Mouse (Mus musculus): Measurements from ENCODE around the gene Elavl3. TPM values are rescaled to one million over a fixed set of nuclear protein-coding genes. Genes with fewer than 3 reads are reported as not detected.

Gene Elavl3
- 165 and 169 TPM in 2 replicates for polyA plus RNA-seq (2012; rRNA removed)

DNA sequence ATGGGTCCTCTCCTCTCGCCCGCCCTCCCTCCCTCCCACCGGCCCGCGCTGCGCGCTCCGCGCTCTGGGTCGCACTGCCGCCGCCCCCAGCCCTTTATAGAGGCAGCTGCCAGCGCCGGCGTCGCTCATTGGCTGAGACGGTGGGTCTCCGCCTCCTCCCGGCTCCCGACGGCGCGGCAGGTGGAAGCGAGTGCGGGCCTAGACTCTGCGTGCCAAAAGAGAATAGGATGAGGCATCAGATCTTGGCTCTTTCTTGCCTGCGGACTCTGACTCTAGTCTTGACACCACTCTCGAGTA lies at the start of gene Elavl3:
TSS of gene Elavl3 (minus strand) at position 66 of the 297 bp plus-strand sequence.
- H3K4me3 ChIP-seq (replicated peaks; ENCODE audit: insufficient read depth, low read depth, low read length): peak within 1 kb of the TSS; percentile 85
- peak; percentile 92 to 94 for DNase-seq
- H3K4me1 ChIP-seq (ENCODE audit: control insufficient read depth, insufficient read depth, low read length): peaks cover 36% of the 10 kb centered on the region
- TF ChIP-seq CTCF (IDR thresholded peaks at IDR 0.05; ENCODE audit: borderline replicate concordance, insufficient read depth, low read depth, low read length) (no peak), POLR2A (IDR thresholded peaks at IDR 0.05; ENCODE audit: borderline replicate concordance, insufficient read depth, low read length) (peak; percentile 98)
- peak within 1 kb of the TSS; percentile 83 for H3K27ac ChIP-seq (ENCODE audit: insufficient read depth, low read length)
- WGBS: 2% methylated on average over 28 of the region's 28 CpGs
- H3K27me3 ChIP-seq (ENCODE audit: control insufficient read depth, insufficient read depth, low read length): no peaks in the 10 kb centered on the region

DNA sequence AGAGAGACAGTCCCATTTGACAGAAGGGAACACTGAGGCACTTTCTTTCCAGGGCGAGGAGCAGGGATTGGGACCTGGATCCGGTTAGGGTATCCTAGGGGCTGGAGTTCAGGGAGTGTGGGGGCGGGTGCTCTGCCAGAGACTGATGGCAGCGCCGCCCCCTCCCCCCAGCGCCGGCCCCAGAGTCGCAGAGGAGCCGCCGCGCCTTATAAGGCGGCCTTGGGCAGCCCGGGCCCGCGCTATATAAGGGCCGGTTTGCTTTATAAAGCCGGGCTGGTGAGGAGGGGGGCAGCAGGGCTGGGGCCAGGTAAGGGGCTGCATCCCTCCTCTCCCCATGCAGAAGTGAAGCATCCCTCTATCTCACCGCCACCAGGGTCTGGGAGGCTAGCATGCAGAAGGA lies 48.1 kb upstream of the Elavl3 start:
- Histone ChIP-seq H3K4me1 (ENCODE audit: control insufficient read depth, insufficient read depth, low read length) (peaks cover 3% of the 10 kb centered on the region; the same call in 1 of the 2 replicates), H3K27ac (ENCODE audit: insufficient read depth, low read length) (no peak overlapping the region), H3K4me3 (replicated peaks; ENCODE audit: insufficient read depth, low read depth, low read length) (no peak overlapping the region), H3K27me3 (ENCODE audit: control insufficient read depth, insufficient read depth, low read length) (no peaks in the 10 kb centered on the region; the same call in 1 of the 2 replicates)
- TF ChIP-seq CTCF (IDR thresholded peaks at IDR 0.05; ENCODE audit: borderline replicate concordance, insufficient read depth, low read depth, low read length) (no peak), POLR2A (IDR thresholded peaks at IDR 0.05; ENCODE audit: borderline replicate concordance, insufficient read depth, low read length) (no peak)
- 7% methylated on average over 18 of the region's 18 CpGs for WGBS
- DNase-seq: no peak

DNA sequence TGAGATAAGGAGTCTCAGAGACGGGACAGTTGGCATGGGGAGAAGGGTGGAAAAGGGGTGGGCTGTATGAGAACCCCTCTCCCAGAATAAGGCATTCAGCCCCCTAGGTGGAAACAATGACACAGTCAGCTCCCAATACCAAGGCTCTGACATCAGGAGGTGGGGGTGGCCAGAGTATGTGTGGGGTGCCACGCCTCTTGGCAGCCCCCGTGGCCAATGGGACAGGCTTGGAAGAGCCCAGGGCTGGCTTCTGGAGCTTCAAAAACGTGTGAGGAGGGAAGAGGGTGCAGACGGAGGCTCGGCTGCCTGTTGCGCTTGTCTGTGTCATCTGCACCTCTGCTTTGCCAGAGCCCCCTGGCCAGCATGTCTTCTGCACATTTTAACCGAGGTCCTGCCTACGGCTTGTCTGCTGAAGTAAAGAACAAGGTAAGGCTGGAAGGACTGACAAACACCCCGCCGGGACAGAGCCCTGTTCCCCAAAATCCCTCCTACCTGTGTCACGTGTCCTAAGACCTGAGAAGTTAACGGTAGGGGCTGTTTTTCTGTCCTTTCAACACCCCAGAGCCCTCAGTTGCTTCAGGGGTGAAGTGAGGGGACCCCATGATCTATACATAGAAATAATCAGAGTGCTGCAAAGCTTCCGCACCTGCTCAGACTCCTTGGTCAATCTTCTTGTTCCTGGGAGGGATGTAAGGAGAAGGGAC lies 47.3 kb upstream of the Elavl3 start, which contains the start of gene Cnn1:
TSS of gene Cnn1 (plus strand) at position 224 of the 704 bp plus-strand sequence.
- no peak for DNase-seq
- Histone ChIP-seq H3K27me3 (ENCODE audit: control insufficient read depth, insufficient read depth, low read length) (no peaks in the 10 kb centered on the region; the same call in 1 of the 2 replicates), H3K27ac (ENCODE audit: insufficient read depth, low read length) (no peak within 1 kb of the TSS), H3K4me3 (replicated peaks; ENCODE audit: insufficient read depth, low read depth, low read length) (no peak within 1 kb of the TSS), H3K4me1 (ENCODE audit: control insufficient read depth, insufficient read depth, low read length) (peaks cover 3% of the 10 kb centered on the region; the same call in 1 of the 2 replicates)
- TF ChIP-seq CTCF (IDR thresholded peaks at IDR 0.05; ENCODE audit: borderline replicate concordance, insufficient read depth, low read depth, low read length): no peak
- TF ChIP-seq POLR2A (IDR thresholded peaks at IDR 0.05; ENCODE audit: borderline replicate concordance, insufficient read depth, low read length): no peak
- 5% methylated on average over 14 of the region's 14 CpGs for WGBS

DNA sequence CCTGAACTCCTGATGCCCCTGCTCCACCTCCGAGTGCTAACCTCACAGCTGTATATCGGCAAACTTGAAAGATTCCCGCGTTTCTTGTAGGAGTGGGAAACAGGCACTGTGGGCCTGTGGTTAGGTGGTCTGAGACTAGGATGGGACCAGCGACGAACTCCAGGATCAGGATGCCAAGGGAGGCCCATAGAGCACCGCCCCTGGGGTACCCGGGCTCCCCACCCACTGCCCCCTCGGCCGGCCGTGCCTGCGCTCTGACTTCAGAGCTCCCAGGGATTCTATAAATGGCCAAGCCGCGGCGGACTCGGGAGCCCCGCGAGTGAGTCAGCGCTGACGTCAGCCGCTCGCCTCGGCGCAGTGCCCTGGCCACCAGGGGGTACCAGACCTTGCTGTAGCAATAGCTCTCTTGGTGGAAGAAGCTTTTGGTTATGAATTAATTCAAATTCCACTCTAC lies 44.1 kb upstream of the Elavl3 start:
- 1% methylated on average over 24 of the region's 24 CpGs for WGBS
- peak; percentile 94 to 95 for DNase-seq
- peak overlapping the region; percentile 43 for H3K4me3 ChIP-seq (replicated peaks; ENCODE audit: insufficient read depth, low read depth, low read length)
- H3K4me1 ChIP-seq (ENCODE audit: control insufficient read depth, insufficient read depth, low read length): peaks cover 3% of the 10 kb centered on the region; the same call in 1 of the 2 replicates
- TF ChIP-seq POLR2A (IDR thresholded peaks at IDR 0.05; ENCODE audit: borderline replicate concordance, insufficient read depth, low read length): no peak
- peak; percentile 57; the same call in 1 of the 2 replicates for TF ChIP-seq CTCF (IDR thresholded peaks at IDR 0.05; ENCODE audit: borderline replicate concordance, insufficient read depth, low read depth, low read length)
- peak overlapping the region; percentile 45; the same call in 1 of the 2 replicates for H3K27ac ChIP-seq (ENCODE audit: insufficient read depth, low read length)
- H3K27me3 ChIP-seq (ENCODE audit: control insufficient read depth, insufficient read depth, low read length): no peaks in the 10 kb centered on the region; the same call in 1 of the 2 replicates

DNA sequence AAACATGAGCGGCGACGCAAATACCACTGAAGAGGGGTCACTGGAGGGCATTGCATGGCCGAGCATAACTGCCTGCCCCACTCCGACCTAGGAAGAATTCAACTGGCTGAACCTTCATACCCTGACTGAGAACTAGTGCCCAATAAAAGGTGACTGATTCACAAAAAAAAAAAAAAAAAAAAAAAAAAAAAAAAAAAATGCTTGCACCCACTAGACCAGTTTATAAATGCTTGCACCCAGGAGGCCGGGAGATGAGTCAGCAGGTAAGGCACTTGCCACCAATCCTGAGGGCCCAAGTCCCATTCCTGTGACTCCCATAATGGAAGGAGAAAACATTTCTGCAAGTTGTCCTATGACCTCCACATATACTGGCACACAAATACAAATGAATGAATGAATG lies 40.9 kb upstream of the Elavl3 start:
- Histone ChIP-seq H3K4me1 (ENCODE audit: control insufficient read depth, insufficient read depth, low read length) (peaks cover 3% of the 10 kb centered on the region; the same call in 1 of the 2 replicates), H3K4me3 (replicated peaks; ENCODE audit: insufficient read depth, low read depth, low read length) (no peak overlapping the region), H3K27ac (ENCODE audit: insufficient read depth, low read length) (no peak overlapping the region), H3K27me3 (ENCODE audit: control insufficient read depth, insufficient read depth, low read length) (no peaks in the 10 kb centered on the region)
- DNase-seq: no peak
- no peak for TF ChIP-seq POLR2A (IDR thresholded peaks at IDR 0.05; ENCODE audit: borderline replicate concordance, insufficient read depth, low read length)
- no peak for TF ChIP-seq CTCF (IDR thresholded peaks at IDR 0.05; ENCODE audit: borderline replicate concordance, insufficient read depth, low read depth, low read length)
- WGBS: 92% methylated on average over 6 of the region's 6 CpGs

DNA sequence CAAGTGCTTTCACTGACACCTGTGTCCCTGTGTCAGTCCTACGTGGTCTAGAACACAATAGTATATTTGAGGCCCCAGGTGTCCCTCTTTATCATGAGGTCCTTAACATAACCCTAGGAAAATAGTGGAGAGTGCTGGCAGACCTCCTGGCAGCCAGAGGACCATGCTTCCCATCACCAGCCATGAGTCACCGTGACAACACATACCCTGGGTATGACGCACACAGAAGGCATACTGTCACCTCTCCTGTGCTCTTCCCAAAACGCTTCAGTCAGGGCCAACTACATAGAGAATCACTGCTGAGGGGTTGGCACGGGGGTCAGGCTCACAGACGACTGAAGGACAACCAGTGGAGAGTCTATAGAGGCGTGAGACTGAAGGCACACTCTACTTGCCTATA lies 38.2 kb upstream of the Elavl3 start:
- no peak for DNase-seq
- TF ChIP-seq POLR2A (IDR thresholded peaks at IDR 0.05; ENCODE audit: borderline replicate concordance, insufficient read depth, low read length) (no peak), CTCF (IDR thresholded peaks at IDR 0.05; ENCODE audit: borderline replicate concordance, insufficient read depth, low read depth, low read length) (no peak)
- Histone ChIP-seq H3K27ac (ENCODE audit: insufficient read depth, low read length) (no peak overlapping the region), H3K4me1 (ENCODE audit: control insufficient read depth, insufficient read depth, low read length) (no peaks in the 10 kb centered on the region), H3K4me3 (replicated peaks; ENCODE audit: insufficient read depth, low read depth, low read length) (no peak overlapping the region), H3K27me3 (ENCODE audit: control insufficient read depth, insufficient read depth, low read length) (no peaks in the 10 kb centered on the region)
- WGBS: 47% methylated on average over 7 of the region's 7 CpGs

DNA sequence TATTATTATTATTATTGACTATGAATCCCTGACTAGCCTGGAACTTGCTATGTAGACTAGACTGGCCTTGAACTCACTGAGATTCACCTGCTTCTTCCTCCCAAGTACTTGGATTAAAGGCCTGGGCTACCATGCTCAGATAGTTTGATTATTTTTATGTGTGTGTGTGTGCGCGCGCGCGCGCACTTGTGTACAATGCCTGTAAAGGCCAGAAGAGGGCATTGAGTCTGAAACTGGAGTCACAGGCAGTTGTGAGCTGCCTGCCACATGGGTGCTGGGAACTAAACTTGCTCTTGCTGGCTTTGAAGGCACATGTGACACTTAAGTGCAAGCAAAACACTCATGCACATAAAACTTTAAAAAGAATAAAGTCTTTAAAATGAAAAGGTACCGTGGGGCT lies 37.5 kb upstream of the Elavl3 start:
- 98% methylated on average over 7 of the region's 7 CpGs for WGBS
- Histone ChIP-seq H3K4me1 (ENCODE audit: control insufficient read depth, insufficient read depth, low read length) (no peaks in the 10 kb centered on the region), H3K4me3 (replicated peaks; ENCODE audit: insufficient read depth, low read depth, low read length) (no peak overlapping the region), H3K27me3 (ENCODE audit: control insufficient read depth, insufficient read depth, low read length) (no peaks in the 10 kb centered on the region), H3K27ac (ENCODE audit: insufficient read depth, low read length) (no peak overlapping the region)
- no peak for DNase-seq
- no peak for TF ChIP-seq POLR2A (IDR thresholded peaks at IDR 0.05; ENCODE audit: borderline replicate concordance, insufficient read depth, low read length)
- no peak for TF ChIP-seq CTCF (IDR thresholded peaks at IDR 0.05; ENCODE audit: borderline replicate concordance, insufficient read depth, low read depth, low read length)
